Mouse (Mus musculus) WW6 (cell line): ENCODE measurements around the gene Sergef.
A peak's percentile ranks its signal among the peaks of the same experiment; 100 is the strongest.

Experiments
- DNase-seq: peaks from one replicate; pipeline ENCODE4 v3.0.0-alpha.2; 2013; ENCODE audit warnings: low read depth, low spot score

The Sergef gene

DNA sequence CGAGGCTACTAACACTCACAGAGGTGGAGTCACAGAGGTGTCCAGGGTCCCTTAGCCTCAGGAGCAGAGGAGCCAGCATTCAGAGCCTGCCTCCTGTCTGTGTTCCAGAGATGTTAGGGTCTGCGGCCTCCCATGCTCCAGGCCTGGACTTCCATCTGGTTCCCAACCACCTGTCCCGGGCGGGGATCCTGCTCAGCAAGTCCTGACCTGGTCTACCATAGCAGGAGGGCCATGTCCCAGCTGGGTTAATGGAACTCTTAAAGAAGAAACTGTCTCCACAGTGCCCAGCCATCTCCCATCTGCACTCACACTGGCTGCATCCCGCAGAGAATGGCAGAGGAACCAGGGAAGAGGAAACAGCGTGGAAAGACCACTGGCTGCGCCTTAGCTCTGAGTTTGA is 234.9 kb downstream of the Sergef start:
- DNase-seq, result no peak

DNA sequence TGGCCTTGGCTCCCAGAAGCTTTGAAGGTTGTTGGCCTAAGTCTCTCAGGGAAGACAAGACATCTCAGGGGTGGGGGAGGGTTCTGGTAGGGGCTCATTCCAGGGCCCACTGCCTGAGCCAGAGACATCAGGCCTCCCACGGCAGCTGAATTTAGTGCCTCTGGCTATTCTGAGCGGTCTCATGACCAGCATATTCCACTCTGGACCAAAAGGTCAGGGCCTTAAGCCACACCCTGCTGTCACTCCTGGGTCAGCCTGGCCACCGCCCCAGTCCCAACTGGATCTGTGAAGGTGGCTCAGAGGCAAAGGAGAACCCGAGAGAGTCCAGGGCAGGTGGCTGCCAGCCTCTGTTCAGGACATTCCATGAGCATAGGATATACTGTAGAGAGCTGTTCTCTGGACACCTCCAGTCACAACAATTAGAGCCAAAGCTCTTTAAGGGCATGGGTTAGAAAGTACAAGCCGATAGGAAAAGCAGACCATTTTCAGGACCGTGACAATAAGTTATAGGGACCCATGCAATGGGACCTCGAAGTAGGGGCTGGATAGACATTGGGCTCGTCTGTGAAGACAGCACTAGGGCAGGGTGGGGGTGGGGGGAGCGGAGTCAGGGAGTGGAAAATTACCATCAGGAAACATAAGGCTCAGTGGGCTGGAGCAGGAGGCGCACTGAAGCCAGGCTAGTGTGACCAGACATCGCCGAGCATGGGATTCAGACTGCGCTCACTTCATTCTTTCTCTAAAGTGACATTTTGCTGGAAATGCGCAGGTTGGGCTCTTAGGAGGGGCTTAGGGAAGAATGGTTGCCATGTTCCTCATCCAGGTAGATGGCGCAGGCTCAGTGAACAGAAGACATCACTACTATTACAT is 235.8 kb downstream of the Sergef start:
- no peak for DNase-seq

- no peak for DNase-seq
Observed at GRCm38 (mm10) chr7:46401371-46402180, 238.0 kb downstream of the Sergef start.

- no peak for DNase-seq
Observed at GRCm38 (mm10) chr7:46400346-46400745, 239.3 kb downstream of the Sergef start.

DNA sequence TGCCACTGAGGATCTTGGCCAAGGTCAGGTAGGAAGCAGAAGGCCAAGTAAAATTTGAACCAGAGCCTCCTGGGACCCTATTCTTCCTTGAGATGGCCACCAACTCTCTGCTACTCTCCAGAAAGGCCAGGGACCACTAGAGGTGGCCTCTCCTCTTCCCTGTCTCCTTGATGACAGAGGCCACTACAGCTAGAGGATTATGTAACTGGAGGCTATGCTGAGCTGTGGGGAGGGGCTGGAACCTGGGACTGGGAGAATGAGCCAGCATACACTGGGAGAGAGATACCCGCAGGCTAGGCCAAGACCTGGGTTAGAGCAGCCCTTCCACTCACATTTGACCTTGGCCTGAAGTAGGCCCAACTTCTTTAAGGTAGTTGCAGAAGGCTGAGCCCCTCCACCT is 239.9 kb downstream of the Sergef start:
- DNase-seq, result no peak

- no peak for DNase-seq
Observed at GRCm38 (mm10) chr7:46398612-46399011, 241.0 kb downstream of the Sergef start.

- no peak for DNase-seq
Observed at GRCm38 (mm10) chr7:46397732-46398333, 241.8 kb downstream of the Sergef start.

DNA sequence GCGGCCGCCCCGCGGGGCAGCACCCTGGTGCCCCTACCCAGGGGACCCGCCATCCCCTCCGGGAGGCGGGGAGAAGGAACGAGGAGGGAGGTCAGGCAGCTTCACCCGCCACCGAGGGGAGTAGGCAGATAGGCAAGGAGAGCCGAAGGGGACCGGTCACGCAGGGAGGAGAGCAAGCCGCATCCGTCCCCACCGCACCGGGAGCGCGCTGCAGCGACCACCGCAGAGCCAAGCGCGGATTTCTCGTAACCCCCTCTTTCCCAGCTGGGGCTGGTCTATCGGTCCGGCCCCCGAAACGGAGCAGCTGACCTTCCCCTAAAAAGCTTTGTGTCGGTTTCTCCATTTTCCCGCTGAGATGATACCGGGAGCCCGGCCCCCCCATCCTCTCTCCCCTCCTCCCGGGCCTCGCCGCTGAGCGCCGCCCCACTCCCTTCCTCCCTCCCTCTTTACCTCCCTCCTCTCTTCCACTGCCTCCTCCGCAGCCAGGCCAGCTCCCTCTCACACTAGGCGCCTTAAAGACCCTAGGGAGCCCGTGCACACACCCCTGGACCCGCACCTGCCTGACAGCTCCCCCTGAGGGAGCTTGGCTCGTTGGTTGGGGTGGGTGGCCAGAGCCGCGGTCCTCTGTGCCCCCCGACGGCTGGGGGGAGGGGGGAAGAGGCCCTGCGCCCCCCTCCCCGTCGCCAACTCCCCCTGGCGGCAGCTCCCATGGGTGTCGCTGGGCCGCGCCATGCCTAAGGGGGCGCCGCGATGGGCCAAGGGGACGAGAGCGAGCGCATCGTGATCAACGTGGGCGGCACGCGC is 242.5 kb downstream of the Sergef start:
- DNase-seq, result no peak

DNA sequence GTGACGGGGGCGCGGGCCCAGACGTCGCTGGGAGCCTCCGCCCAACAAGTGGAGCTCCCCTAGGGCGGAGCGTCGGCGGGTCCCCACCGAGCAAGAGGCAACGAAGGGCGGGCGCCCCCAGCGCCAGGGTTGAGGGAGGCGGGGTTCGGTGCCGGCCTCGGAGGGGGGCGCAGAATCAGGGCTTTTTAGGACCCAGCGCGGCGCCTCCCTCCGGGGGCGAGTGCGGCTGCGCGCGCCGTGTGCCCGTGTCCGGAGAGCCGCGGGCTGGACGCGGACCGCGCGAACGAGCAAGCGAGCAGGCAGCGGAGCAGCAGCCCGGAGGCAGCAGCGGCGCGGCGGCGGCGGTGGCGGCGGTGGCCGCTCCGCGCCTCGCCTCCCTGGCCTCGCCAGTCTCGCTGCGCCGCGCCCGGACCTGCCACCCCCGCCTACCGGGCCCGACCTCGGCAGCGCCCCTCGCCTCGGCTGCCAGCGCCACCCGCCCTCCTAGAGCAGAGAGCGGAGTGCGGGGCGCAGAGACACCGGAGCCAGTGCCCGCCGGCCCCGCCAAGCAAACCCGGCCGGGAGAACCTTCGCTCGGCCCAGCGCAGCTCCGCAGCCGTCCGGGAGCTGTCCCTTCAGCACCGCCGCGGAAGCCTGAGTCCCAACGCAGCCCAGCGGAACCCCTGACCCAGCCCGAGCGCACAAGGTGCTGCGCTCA is 243.2 kb downstream of the Sergef start, which contains the start of gene Kcnc1:
TSS of gene Kcnc1 (plus strand) at position 267 of the 697 bp plus-strand sequence.
- peak; percentile 50 for DNase-seq

- no peak for DNase-seq
Observed at GRCm38 (mm10) chr7:46395571-46395970, 244.0 kb downstream of the Sergef start.

GRCm38 (mm10) chr7:46394933-46395332 is 244.7 kb downstream of the Sergef start:
- DNase-seq, result no peak

- DNase-seq, result no peak
Observed at GRCm38 (mm10) chr7:46393718-46394511, 245.7 kb downstream of the Sergef start.
